Mouse (Mus musculus) midbrain, postnatal 0 days (tissue): Measurements from ENCODE around the gene Cdkn2a. TPM values are rescaled to one million over a fixed set of nuclear protein-coding genes. Genes with fewer than 3 reads are reported as not detected.

Experiments used
- ATAC-seq: fragments of 200-750 bp; cut with Nextera tagmentation; 2 replicates; pipeline ENCODE4 v1.8.0; 2017; ENCODE audit warnings: moderate number of reproducible peaks, mild to moderate bottlenecking, moderate TSS enrichment, moderate library complexity; ENCODE audit not compliant: low FRiP score
- DNase-seq: peaks from one replicate; pipeline ENCODE4 v3.0.0-alpha.2; 2015; ENCODE audit warnings: low spot score
- H3K27ac ChIP-seq: fragments of 300-500 bp; sonication (generic); 2 replicates; pipeline ENCODE4 v1.5.1; 2014; ENCODE audit warnings: low read depth, mild to moderate bottlenecking, low read length, mixed read lengths
- H3K27me3 ChIP-seq: fragments of 300-500 bp; sonication (generic); 2 replicates; pipeline ENCODE4 v1.6.1; 2014; ENCODE audit warnings: low read length, control low read depth, mixed read lengths; ENCODE audit not compliant: insufficient read depth
- H3K36me3 ChIP-seq: fragments of 300-500 bp; sonication (generic); 2 replicates; pipeline ENCODE4 v1.6.1; 2014; ENCODE audit warnings: low read length, control low read depth, mixed read lengths; ENCODE audit not compliant: insufficient read depth
- H3K4me1 ChIP-seq: fragments of 300-500 bp; sonication (generic); 2 replicates; pipeline ENCODE4 v1.6.1; 2014; ENCODE audit warnings: mild to moderate bottlenecking, control low read depth, antibody characterized with exemption, low read length, mixed read lengths; ENCODE audit not compliant: insufficient read depth
- H3K4me2 ChIP-seq: fragments of 300-500 bp; sonication (generic); 2 replicates; pipeline ENCODE4 v1.6.1; 2014; ENCODE audit warnings: low read depth, mild to moderate bottlenecking, low read length, mixed read lengths; ENCODE audit not compliant: poor library complexity, severe bottlenecking
- H3K4me3 ChIP-seq: fragments of 300-500 bp; sonication (generic); 2 replicates; pipeline ENCODE4 v1.5.1; 2014; ENCODE audit warnings: low read depth, mild to moderate bottlenecking, low read length, moderate library complexity
- H3K9ac ChIP-seq: fragments of 300-500 bp; sonication (generic); replicated peaks from 2 replicates; pipeline ENCODE4 v1.6.1; 2014; ENCODE audit warnings: mild to moderate bottlenecking, low read length, moderate library complexity, mixed read lengths; ENCODE audit not compliant: poor library complexity, severe bottlenecking
- H3K9me3 ChIP-seq: fragments of 300-500 bp; sonication (generic); 2 replicates; pipeline ENCODE4 v1.6.1; 2016; ENCODE audit warnings: low read length, control low read depth
- CTCF ChIP-seq: IDR thresholded peaks from 2 replicates; pipeline ENCODE4 v1.5.1; 2016; ENCODE audit warnings: antibody characterized with exemption, mild to moderate bottlenecking
- WGBS: fragments of 180-500 bp; shearing (Covaris S2); extraction: QIAGEN DNeasy Blood & Tissue Kit; methylation state at CpG from one replicate; pipeline ENCODE4 v1.1.7; 2014; 5-methylcytosine and 5-hydroxymethylcytosine counted together
- polyA plus RNA-seq: library from polyadenylated mRNA; unstranded; fragments of >200 nt; fragmentation: Nextera tagmentation; extraction: Ambion mirVana; gene quantifications from 2 replicates; pipeline ENCODE4 v1.2.1, GENCODE M21; 2015
- total RNA-seq: library from RNA; depleted of rRNA; stranded (reverse); fragments of >200 nt; gene quantifications from 2 replicates; pipeline ENCODE4 v1.2.3, GENCODE M21; 2014; rRNA removed

The Cdkn2a gene
- total and polyA plus RNA-seq, 2 experiments from 2014 or later, result not detected

- Histone ChIP-seq H3K36me3 (no peaks in the 10 kb centered on the region), H3K9ac (no peak overlapping the region), H3K9me3 (no peaks in the 10 kb centered on the region), H3K27ac (no peak overlapping the region), H3K27me3 (peaks cover 63% of the 10 kb centered on the region), H3K4me3 (no peak overlapping the region), H3K4me1 (no peaks in the 10 kb centered on the region), H3K4me2 (no peak overlapping the region)
- ATAC-seq, result no peak
- WGBS, result 5% methylated on average over 18 of the region's 18 CpGs
- DNase-seq, result no peak
- no peak for TF ChIP-seq CTCF
Measured at GRCm38 (mm10) chr4:89272101-89272718, 22.2 kb downstream of the Cdkn2a start.

GRCm38 (mm10) chr4:89257768-89258167 lies 36.7 kb downstream of the Cdkn2a start:
- no peaks in the 10 kb centered on the region for H3K27me3 ChIP-seq
- no peak overlapping the region for H3K9ac ChIP-seq
- 74% methylated on average over 1 of the region's 1 CpGs for WGBS
- H3K4me2 ChIP-seq, result no peak overlapping the region
- H3K27ac ChIP-seq, result no peak overlapping the region
- no peak overlapping the region for H3K4me3 ChIP-seq
- H3K9me3 ChIP-seq, result no peaks in the 10 kb centered on the region
- ATAC-seq (no peak), DNase-seq (no peak)
- no peaks in the 10 kb centered on the region for H3K36me3 ChIP-seq
- no peak for TF ChIP-seq CTCF
- H3K4me1 ChIP-seq, result no peaks in the 10 kb centered on the region

GRCm38 (mm10) chr4:89234446-89234845 lies 60.0 kb downstream of the Cdkn2a start:
- Histone ChIP-seq H3K4me3 (no peak overlapping the region), H3K4me1 (no peaks in the 10 kb centered on the region), H3K27ac (no peak overlapping the region), H3K9ac (no peak overlapping the region), H3K27me3 (no peaks in the 10 kb centered on the region), H3K9me3 (no peaks in the 10 kb centered on the region), H3K36me3 (no peaks in the 10 kb centered on the region), H3K4me2 (no peak overlapping the region)
- no peak for TF ChIP-seq CTCF
- 96% methylated on average over 8 of the region's 8 CpGs for WGBS
- ATAC-seq (no peak), DNase-seq (no peak)

Other genes with a start within 250 kb of the Cdkn2a start
- gene Mtap, start 157.5 kb downstream of the Cdkn2a start, total RNA-seq, result 7.6 and 8.6 TPM in 2 replicates
- gene Mtap, start 157.5 kb downstream of the Cdkn2a start, polyA plus RNA-seq, result 15.1 and 16.3 TPM in 2 replicates
- 1.2 and 4.2 TPM in 2 replicates for gene Cdkn2b, start 16.4 kb upstream of the Cdkn2a start, total RNA-seq
- 2.1 and 2.8 TPM in 2 replicates for gene Cdkn2b, start 16.4 kb upstream of the Cdkn2a start, polyA plus RNA-seq